Mouse (Mus musculus): ENCODE results near the gene 2310022B05Rik.

DNA sequence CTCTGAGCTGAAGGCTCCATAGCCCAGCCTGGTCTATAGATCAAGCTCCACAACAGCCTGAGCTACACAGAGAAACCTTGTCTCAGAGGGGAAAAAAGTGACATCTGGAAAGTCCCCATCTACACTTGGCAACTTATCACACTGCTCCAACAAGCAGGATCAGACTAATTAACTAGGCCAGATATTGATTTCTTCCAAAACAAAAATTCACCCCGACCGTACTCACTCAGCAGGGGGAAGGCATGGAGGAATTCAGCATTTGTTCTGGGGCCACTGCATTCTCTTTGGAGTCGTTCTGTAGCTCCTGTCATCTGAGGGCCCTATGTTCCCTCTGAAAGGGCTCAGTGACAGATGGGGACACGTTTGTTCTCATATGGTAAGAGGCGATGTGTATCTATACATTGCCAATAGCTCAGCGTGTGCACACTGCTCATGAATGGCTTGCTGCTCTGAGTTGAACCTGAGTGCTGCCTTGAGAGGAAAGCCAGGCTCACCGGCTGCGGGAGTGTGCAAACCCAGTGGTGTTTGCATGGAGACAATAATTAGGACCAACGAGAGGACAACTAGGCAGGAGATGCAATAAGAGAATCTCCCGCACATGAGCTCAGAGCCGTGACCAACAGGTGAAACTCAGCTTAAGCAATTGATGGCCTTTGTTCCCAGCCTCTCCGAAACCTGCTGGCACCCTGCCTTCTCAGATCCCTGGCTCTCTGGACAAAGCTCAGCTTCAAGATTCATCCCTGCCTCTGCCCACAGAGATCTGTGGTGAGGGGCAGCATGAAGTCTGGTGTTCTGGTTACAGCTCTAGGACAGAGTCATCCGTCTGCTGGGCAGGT, 28.5 kb downstream of the 2310022B05Rik start:
- TF ChIP-seq CTCF (conservative IDR thresholded peaks at IDR 0.05; ENCODE audit: insufficient read depth, insufficient read length, low read depth, low read length) (no peak), POLR2A (IDR thresholded peaks at IDR 0.05; ENCODE audit: low read depth, low read length) (no peak)

Measured in kidney, adult 2 months (tissue).